Mouse (Mus musculus) ES-E14 (cell line): ENCODE results near the gene Aoc2. TPM values are rescaled to one million over a fixed set of nuclear protein-coding genes. Genes with fewer than 3 reads are reported as not detected.

Experiments used
- DNase-seq: peaks from one replicate; pipeline ENCODE4 v3.0.0-alpha.2; 2013; ENCODE audit warnings: low read depth, low spot score
- H3K27ac ChIP-seq: 2 replicates; pipeline ENCODE4 v1.5.1; 2012; ENCODE audit warnings: low read depth, mild to moderate bottlenecking, low read length, moderate library complexity, mixed read lengths; ENCODE audit not compliant: poor library complexity, insufficient read depth, severe bottlenecking
- H3K36me3 ChIP-seq: 2 replicates; pipeline ENCODE4 v1.6.1; 2012; ENCODE audit warnings: mild to moderate bottlenecking, low read length, moderate library complexity, mixed read lengths; ENCODE audit not compliant: control insufficient read depth, poor library complexity, insufficient read depth, severe bottlenecking
- H3K4me1 ChIP-seq, 2 experiments: fragments of 150-350 bp in 1 of 2; sonication (generic) in 1 of 2; 2 replicates each; pipeline ENCODE4 v1.6.1; 2012; ENCODE audit warnings: low read length in 2 of 2, mild to moderate bottlenecking in 1 of 2, mixed read lengths in 1 of 2; ENCODE audit not compliant: control insufficient read depth in 2 of 2, insufficient read depth in 2 of 2, poor library complexity in 1 of 2
- H3K4me3 ChIP-seq, 2 experiments: fragments of 150-350 bp in 1 of 2; sonication (generic) in 1 of 2; 2 replicates each; pipeline ENCODE4 v1.5.1; 2012; ENCODE audit warnings: low read length in 2 of 2, low read depth in 1 of 2, mild to moderate bottlenecking in 1 of 2, mixed read lengths in 1 of 2; ENCODE audit not compliant: insufficient read depth in 1 of 2, poor library complexity in 1 of 2, severe bottlenecking in 1 of 2
- H3K9ac ChIP-seq: 2 replicates; pipeline ENCODE4 v1.6.1; 2012; ENCODE audit warnings: low read depth, mild to moderate bottlenecking, low read length, mixed read lengths; ENCODE audit not compliant: poor library complexity, insufficient read depth, severe bottlenecking
- H3K9me3 ChIP-seq: fragments of 150-350 bp; sonication (generic); 2 replicates; pipeline ENCODE4 v1.6.1; 2012; ENCODE audit warnings: low read depth, mild to moderate bottlenecking, low read length; ENCODE audit not compliant: control insufficient read depth, insufficient read depth
- CHD2 ChIP-seq: IDR thresholded peaks from 2 replicates; pipeline ENCODE4 v1.6.1; 2014; ENCODE audit warnings: mild to moderate bottlenecking, low read depth, low read length, inconsistent platforms
- HCFC1 ChIP-seq: IDR thresholded peaks from 2 replicates; pipeline ENCODE4 v1.6.1; 2012; ENCODE audit warnings: low read length, inconsistent platforms, borderline replicate concordance; ENCODE audit not compliant: insufficient read depth
- MAFK ChIP-seq: IDR thresholded peaks from 2 replicates; pipeline ENCODE4 v1.6.1; 2014; ENCODE audit warnings: mild to moderate bottlenecking, low read depth, low read length, inconsistent platforms; ENCODE audit not compliant: insufficient read depth
- ZC3H11A ChIP-seq: IDR thresholded peaks from 2 replicates; pipeline ENCODE4 v1.6.1; 2012; ENCODE audit warnings: low read depth, mild to moderate bottlenecking, inconsistent platforms, low read length, borderline replicate concordance
- ZNF384 ChIP-seq: IDR thresholded peaks from 2 replicates; pipeline ENCODE4 v1.6.1; 2012; ENCODE audit warnings: low read depth, low read length, inconsistent platforms
- in situ Hi-C, 2 experiments: fragments of 600-800 bp; cut with MboI; formaldehyde crosslinking; loops; one replicate each; pipeline ENCODE4 v1.15.1; 2025; ENCODE audit warnings: low sequenced_read_pairs in 2 of 2, inconsistent platforms in 1 of 2; ENCODE audit not compliant: unreplicated experiment in 2 of 2
- total RNA-seq: library from RNA; depleted of rRNA; stranded (reverse); fragments of 300-350 nt; gene quantifications from 2 replicates; pipeline ENCODE4 v1.2.3, GENCODE M21; 2012; rRNA removed

Aoc2 gene
- total RNA-seq = 4.6 and 5.0 TPM in 2 replicates

GRCm38 (mm10) chr11:101324763-101325162 is at the start of gene Aoc2:
Gene Aoc2 (plus strand): TSS chr11:101325063.
- TF ChIP-seq CHD2 = no peak
- no peak within 1 kb of the TSS for H3K9ac ChIP-seq
- H3K4me3 ChIP-seq = no peak within 1 kb of the TSS
- in situ Hi-C loops = no loop called here
- no peaks in the 10 kb centered on the region for H3K9me3 ChIP-seq
- peaks cover 48% of the 10 kb centered on the region for H3K36me3 ChIP-seq
- DNase-seq = no peak
- no peak within 1 kb of the TSS for H3K27ac ChIP-seq
- H3K4me1 ChIP-seq = peaks cover 5 to 10% of the 10 kb centered on the region in 2 experiments; a peak in 3 of 4 replicates

- peaks cover 0 to 12% of the 10 kb centered on the region in 2 experiments; a peak in 3 of 4 replicates for H3K4me1 ChIP-seq
- H3K4me3 ChIP-seq = no peak overlapping the region
- H3K27ac ChIP-seq = no peak overlapping the region
- no peak overlapping the region for H3K9ac ChIP-seq
- H3K36me3 ChIP-seq = no peaks in the 10 kb centered on the region
- TF ChIP-seq ZNF384 (no peak), HCFC1 (no peak), MAFK (no peak), CHD2 (no peak)
- in situ Hi-C loops = no loop called here
- no peaks in the 10 kb centered on the region for H3K9me3 ChIP-seq
- DNase-seq = no peak
These were observed 49.6 kb upstream of the Aoc2 start for GRCm38 (mm10) chr11:101275309-101275708.

GRCm38 (mm10) chr11:101276319-101277070 is 48.4 kb upstream of the Aoc2 start:
- Histone ChIP-seq H3K36me3 (no peaks in the 10 kb centered on the region), H3K27ac (no peak overlapping the region), H3K9ac (peak overlapping the region; percentile 29), H3K4me1 (peaks cover 0 to 12% of the 10 kb centered on the region in 2 experiments; a peak in 3 of 4 replicates), H3K9me3 (no peaks in the 10 kb centered on the region), H3K4me3 (peak overlapping the region; percentile 31 to 41)
- TF ChIP-seq ZC3H11A (no peak), CHD2 (no peak), HCFC1 (no peak), MAFK (no peak), ZNF384 (no peak)
- DNase-seq = no peak
- in situ Hi-C loops = no loop called here

GRCm38 (mm10) chr11:101277381-101278222 is 47.3 kb upstream of the Aoc2 start:
- Histone ChIP-seq H3K9me3 (no peaks in the 10 kb centered on the region), H3K27ac (no peak overlapping the region), H3K4me1 (peaks cover 0 to 12% of the 10 kb centered on the region in 2 experiments; a peak in 3 of 4 replicates), H3K9ac (peak overlapping the region; percentile 72), H3K36me3 (no peaks in the 10 kb centered on the region), H3K4me3 (peak overlapping the region; percentile 73 to 95)
- TF ChIP-seq HCFC1 = no peak
- no peak for TF ChIP-seq ZC3H11A
- TF ChIP-seq CHD2 = no peak
- no peak for TF ChIP-seq MAFK
- TF ChIP-seq ZNF384 = no peak
- in situ Hi-C loops = no loop called here
- DNase-seq = no peak
